ENCODE assay signal across 12 mouse cellular contexts in genomic region chr11:98983551-98983950, GRCm38 (mm10). TPM values are rescaled to one million over a fixed set of nuclear protein-coding genes. Genes with fewer than 3 reads are reported as not detected.
DNase-seq lines count a peak whose midpoint lies in the region; ATAC-seq and TF ChIP-seq lines count a peak whose summit lies in the region.
"Had no signal": no experiment of that assay in that cellular context is flagged by ENCODE, and none has a peak within 500 bp of the region (broad histone marks: within the 10 kb centered on the region; RNA-seq: fewer than 3 reads in every experiment).

No protein-coding gene starts in this region.

- peak overlapping the region; percentile 100 for H3K4me2 ChIP-seq in heart, embryonic 15.5 days
- peak overlapping the region; percentile 80 for H3K4me2 ChIP-seq in neural tube, embryonic 15.5 days

- H3K27me3 ChIP-seq in heart, embryonic 15.5 days: peaks cover 13% of the 10 kb centered on the region
- H3K27me3 ChIP-seq in heart, adult 2 months (ENCODE audit: control insufficient read depth, insufficient read depth, low read length): no peaks in the 10 kb centered on the region; the same call in 1 of the 2 replicates
- no peaks in the 10 kb centered on the region for H3K27me3 ChIP-seq in testis, adult 2 months (ENCODE audit: control insufficient read depth, insufficient read depth, low read length)
- H3K27me3 ChIP-seq in neural tube, embryonic 15.5 days (replicated peaks): no peaks in the 10 kb centered on the region

- H3K36me3 ChIP-seq in heart, embryonic 15.5 days: 0 out of 2 replicates have a peak, but pooled peaks cover under 1% of the 10 kb centered on the region
- no peaks in the 10 kb centered on the region for H3K36me3 ChIP-seq in heart, adult 2 months (ENCODE audit: control insufficient read depth, insufficient read depth, low read length)
- no peaks in the 10 kb centered on the region for H3K36me3 ChIP-seq in testis, adult 2 months (ENCODE audit: control insufficient read depth, insufficient read depth, low read length)
- no peaks in the 10 kb centered on the region for H3K36me3 ChIP-seq in neural tube, embryonic 15.5 days

- H3K9ac ChIP-seq in heart, embryonic 15.5 days: peak overlapping the region; percentile 18
- no peak overlapping the region for H3K9ac ChIP-seq in heart, adult 2 months (ENCODE audit: low read depth, low read length)
- H3K9ac ChIP-seq in neural tube, embryonic 15.5 days (replicated peaks): 0 out of 2 replicates have a peak overlapping the region, but pooled peaks have one; percentile 75
- H3K9ac ChIP-seq: liver, embryonic 12.5 days had no signal

- no peak overlapping the region for H3K27ac ChIP-seq in heart, embryonic 15.5 days
- H3K27ac ChIP-seq in heart, adult 2 months: no peak overlapping the region
- no peak overlapping the region for H3K27ac ChIP-seq in testis, adult 2 months (ENCODE audit: control insufficient read depth, insufficient read depth, low read depth, low read length)
- H3K27ac ChIP-seq in neural tube, embryonic 15.5 days (replicated peaks): no peak overlapping the region
- H3K27ac ChIP-seq: liver, embryonic 12.5 days had no signal

- H3K4me3 ChIP-seq in heart, embryonic 15.5 days: peak overlapping the region; percentile 66
- H3K4me3 ChIP-seq in heart, adult 2 months: no peak overlapping the region
- peak overlapping the region; percentile 77 for H3K4me3 ChIP-seq in testis, adult 2 months (ENCODE audit: control insufficient read depth, low read depth, low read length)
- H3K4me3 ChIP-seq in neural tube, embryonic 15.5 days (replicated peaks): peak overlapping the region; percentile 65

- WGBS in heart, embryonic 15.5 days: 34% methylated on average over 8 of the region's 8 CpGs
- 62% methylated on average over 8 of the region's 8 CpGs for WGBS in heart, adult 2 months
- 39% methylated on average over 8 of the region's 8 CpGs for WGBS in neural tube, embryonic 15.5 days

- intact Hi-C loops in heart, adult 2 months (cut with DNase I): loop anchor here (2.0 to 5.0 kb wide), 2 partner anchors 79 to 167 kb away; no protein-coding TSS in a partner anchor

- TF ChIP-seq EP300 in heart, adult 2 months (IDR thresholded peaks at IDR 0.05; ENCODE audit: insufficient read depth, low read depth, low read length): no peak

- TF ChIP-seq CTCF in heart, adult 2 months (IDR thresholded peaks at IDR 0.05): no peak
- TF ChIP-seq CTCF in testis, adult 2 months (IDR thresholded peaks at IDR 0.05; ENCODE audit: control insufficient read depth, insufficient read depth, insufficient replicate concordance, low read depth, low read length): no peak

- DNase-seq in cerebellum, adult 8-10 months: peak; percentile 9
- DNase-seq in cerebellum, postnatal 36 days: no peak
- no peak for DNase-seq in heart, adult 2 months
- DNase-seq in testis, postnatal 14 days (ENCODE audit: low spot score): no peak
- no peak for DNase-seq in right cerebral cortex, postnatal 25 days
- DNase-seq: cerebellum, postnatal 25 days; thymus, postnatal 36 days had no signal

- H3K4me1 ChIP-seq in heart, embryonic 15.5 days (replicated peaks): peaks cover 39% of the 10 kb centered on the region
- peaks cover 2% of the 10 kb centered on the region for H3K4me1 ChIP-seq in heart, adult 2 months (ENCODE audit: control insufficient read depth, insufficient read depth, low read length)
- peaks cover 29% of the 10 kb centered on the region for H3K4me1 ChIP-seq in testis, adult 2 months (ENCODE audit: control insufficient read depth, insufficient read depth, low read length)
- peaks cover 27% of the 10 kb centered on the region for H3K4me1 ChIP-seq in neural tube, embryonic 15.5 days

- ATAC-seq in heart, embryonic 15.5 days (replicated peaks; ENCODE audit: insufficient number of reproducible peaks, insufficient read depth, low FRiP score, low read depth): no peak
- ATAC-seq in neural tube, embryonic 15.5 days (ENCODE audit: low FRiP score): no peak
- ATAC-seq: liver, embryonic 12.5 days had no signal

- H3K9me3 ChIP-seq in heart, embryonic 15.5 days (replicated peaks): no peaks in the 10 kb centered on the region
- no peaks in the 10 kb centered on the region for H3K9me3 ChIP-seq in neural tube, embryonic 15.5 days (replicated peaks)
- H3K9me3 ChIP-seq: liver, embryonic 12.5 days had no signal

- TF ChIP-seq POLR2A in heart, adult 2 months (IDR thresholded peaks at IDR 0.05; ENCODE audit: insufficient read depth, low read depth, low read length): no peak
- no peak for TF ChIP-seq POLR2A in testis, adult 2 months (IDR thresholded peaks at IDR 0.05; ENCODE audit: control insufficient read depth, low read depth, low read length)

- H3K79me2 ChIP-seq in heart, adult 2 months (replicated peaks; ENCODE audit: control insufficient read depth, insufficient read depth, low read length): no peaks in the 10 kb centered on the region

RNA-seq across cellular contexts. Expression of gene Gjd3, which starts 0.7 kb away (rescaled TPM):
- polyA plus RNA-seq in heart, embryonic 15.5 days (2015; fragmentation: Nextera tagmentation; extraction: Ambion mirVana): 3.6 and 4.4 TPM in 2 replicates
- under 1 TPM; 0.27 to 0.31 TPM for total RNA-seq in heart, adult 2 months (2021)
- 0.94 and 1.6 TPM in 2 replicates for polyA plus RNA-seq in heart, adult 2 months (2012; rRNA removed)
- polyA plus RNA-seq in testis, adult 2 months (2012; rRNA removed): 13.6 and 23.8 TPM in 2 replicates
- polyA plus RNA-seq in neural tube, embryonic 15.5 days (2015; fragmentation: Nextera tagmentation; extraction: Ambion mirVana): 2.2 and 3.0 TPM in 2 replicates
- total RNA-seq: hematopoietic stem cell, adult 5-6 weeks had no signal
- polyA plus RNA-seq: liver, embryonic 12.5 days had no signal

RNA-seq across cellular contexts. Expression of gene Top2a, which starts 40.4 kb away (rescaled TPM):
- 149 and 159 TPM in 2 replicates for polyA plus RNA-seq in heart, embryonic 15.5 days (2015; fragmentation: Nextera tagmentation; extraction: Ambion mirVana)
- 1 to 10 TPM; 1.4 to 2.3 TPM for total RNA-seq in heart, adult 2 months (2021)
- 0.27 and 0.56 TPM in 2 replicates for polyA plus RNA-seq in heart, adult 2 months (2012; rRNA removed)
- 19.4 and 20.4 TPM in 2 replicates for polyA plus RNA-seq in testis, adult 2 months (2012; rRNA removed)
- 25.8 and 71.2 TPM in 2 replicates for polyA plus RNA-seq in neural tube, embryonic 15.5 days (2015; fragmentation: Nextera tagmentation; extraction: Ambion mirVana)

RNA-seq across cellular contexts. Expression of gene Rara, which starts 55.9 kb away (rescaled TPM):
- polyA plus RNA-seq in heart, embryonic 15.5 days (2015; fragmentation: Nextera tagmentation; extraction: Ambion mirVana): 26.2 and 31.0 TPM in 2 replicates
- total RNA-seq in heart, adult 2 months (2021): 10 to 100 TPM; 10.1 to 12.8 TPM
- polyA plus RNA-seq in heart, adult 2 months (2012; rRNA removed): 7.1 and 10.9 TPM in 2 replicates
- 18.7 and 20.1 TPM in 2 replicates for polyA plus RNA-seq in testis, adult 2 months (2012; rRNA removed)
- polyA plus RNA-seq in neural tube, embryonic 15.5 days (2015; fragmentation: Nextera tagmentation; extraction: Ambion mirVana): 17.3 and 19.9 TPM in 2 replicates

RNA-seq across cellular contexts. Expression of gene Igfbp4, which starts 57.5 kb away (rescaled TPM):
- polyA plus RNA-seq in heart, embryonic 15.5 days (2015; fragmentation: Nextera tagmentation; extraction: Ambion mirVana): 344 and 469 TPM in 2 replicates
- 10 to 100 TPM; 81.8 to 84.2 TPM for total RNA-seq in heart, adult 2 months (2021)
- polyA plus RNA-seq in heart, adult 2 months (2012; rRNA removed): 163 and 216 TPM in 2 replicates
- polyA plus RNA-seq in testis, adult 2 months (2012; rRNA removed): 19.0 and 21.4 TPM in 2 replicates
- polyA plus RNA-seq in neural tube, embryonic 15.5 days (2015; fragmentation: Nextera tagmentation; extraction: Ambion mirVana): 151 and 215 TPM in 2 replicates

Comparison
In these comparisons a context has a peak if more than half of its experiments do, and no peak if none do; other contexts are left out.
1. RNA of gene Top2a, which starts 40.4 kb away (polyA plus RNA-seq): 149 to 159 TPM in heart, embryonic 15.5 days, 25.8 to 71.2 TPM in neural tube, embryonic 15.5 days and 19.4 to 20.4 TPM in testis, adult 2 months; 0.27 to 0.56 TPM in heart, adult 2 months; every median in the first group is over 10 times any median in the second.